Mouse (Mus musculus) monocyte, adult 5-6 weeks (primary cell): ENCODE results near the gene Atrnl1. TPM values are rescaled to one million over a fixed set of nuclear protein-coding genes. Genes with fewer than 3 reads are reported as not detected.

Experiments used
- ATAC-seq: fragments of 153-309, 156-312 bp; replicated peaks from 2 replicates; pipeline ENCODE4 v1.8.0; 2017; ENCODE audit warnings: mild to moderate bottlenecking; ENCODE audit not compliant: low TSS enrichment, insufficient number of reproducible peaks, severe bottlenecking, poor library complexity, low FRiP score
- total RNA-seq: library from RNA; stranded (forward); fragments of 200-1000, 200-491, 200-594 nt; gene quantifications from 3 replicates; pipeline ENCODE4 v1.2.3, GENCODE M21; 2017

Atrnl1 gene
- total RNA-seq, 1 experiment from 2014 or later = 1.0 TPM

GRCm38 (mm10) chr19:57985918-57986900, 375.4 kb downstream of the Atrnl1 start:
- ATAC-seq = no peak

DNA sequence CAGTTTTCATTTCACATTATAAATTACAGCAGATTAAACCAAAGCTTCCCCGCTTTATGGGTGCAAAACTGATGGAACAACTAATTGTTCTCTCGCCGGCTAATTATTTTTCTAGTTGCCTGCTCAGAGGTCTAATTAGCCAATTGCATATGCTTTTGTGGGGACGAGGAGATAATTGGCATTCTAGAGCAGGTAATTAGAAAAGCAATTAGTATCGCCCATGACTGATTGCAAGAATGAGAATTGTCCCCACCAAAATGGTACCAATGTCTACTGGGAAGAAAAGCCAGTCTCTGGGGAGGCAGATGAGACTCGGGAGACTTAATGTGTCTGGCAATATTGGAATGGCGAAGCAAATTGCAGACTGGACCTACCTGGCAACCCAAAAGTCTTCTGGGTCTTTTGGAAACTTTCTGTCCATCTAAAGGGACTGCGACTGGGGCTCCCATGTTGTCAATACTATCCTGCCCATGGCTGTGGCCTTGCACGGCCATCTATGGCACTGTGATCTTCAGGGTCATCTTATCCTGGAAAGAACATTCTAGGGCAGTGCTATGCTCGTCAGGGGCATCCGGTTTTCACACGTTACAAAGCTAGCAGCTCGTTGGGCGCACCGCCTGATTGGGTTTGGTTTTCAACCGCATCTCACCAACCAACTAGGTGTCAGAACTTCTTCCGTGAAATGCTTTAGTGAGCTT, 377.0 kb downstream of the Atrnl1 start:
- ATAC-seq = no peak

DNA sequence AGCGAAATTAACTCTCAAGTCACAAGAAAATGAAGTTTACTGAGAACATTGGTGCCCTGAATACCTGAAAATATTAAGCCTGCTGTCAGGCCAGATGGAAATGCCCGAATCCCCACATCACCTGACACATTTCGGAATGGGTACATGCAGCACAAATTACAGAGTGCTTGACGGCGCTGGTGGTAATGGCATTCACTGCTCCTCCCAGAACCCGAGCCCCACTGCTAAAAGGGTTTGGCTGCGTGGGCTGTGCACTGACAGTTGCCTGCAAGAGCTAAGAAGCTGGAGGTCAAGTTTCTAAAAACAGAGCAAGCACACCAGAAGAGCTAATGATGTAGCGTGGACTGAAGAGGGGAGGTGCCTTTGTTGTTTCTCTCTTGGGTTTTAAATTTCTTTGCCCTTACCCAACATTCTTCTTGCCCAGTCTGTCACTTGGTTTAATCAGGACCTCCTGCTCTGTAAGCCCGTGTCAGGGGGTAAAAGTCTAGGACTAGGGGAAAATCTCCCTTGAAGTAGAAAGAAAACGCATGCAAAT, 377.8 kb downstream of the Atrnl1 start:
- ATAC-seq = no peak

DNA sequence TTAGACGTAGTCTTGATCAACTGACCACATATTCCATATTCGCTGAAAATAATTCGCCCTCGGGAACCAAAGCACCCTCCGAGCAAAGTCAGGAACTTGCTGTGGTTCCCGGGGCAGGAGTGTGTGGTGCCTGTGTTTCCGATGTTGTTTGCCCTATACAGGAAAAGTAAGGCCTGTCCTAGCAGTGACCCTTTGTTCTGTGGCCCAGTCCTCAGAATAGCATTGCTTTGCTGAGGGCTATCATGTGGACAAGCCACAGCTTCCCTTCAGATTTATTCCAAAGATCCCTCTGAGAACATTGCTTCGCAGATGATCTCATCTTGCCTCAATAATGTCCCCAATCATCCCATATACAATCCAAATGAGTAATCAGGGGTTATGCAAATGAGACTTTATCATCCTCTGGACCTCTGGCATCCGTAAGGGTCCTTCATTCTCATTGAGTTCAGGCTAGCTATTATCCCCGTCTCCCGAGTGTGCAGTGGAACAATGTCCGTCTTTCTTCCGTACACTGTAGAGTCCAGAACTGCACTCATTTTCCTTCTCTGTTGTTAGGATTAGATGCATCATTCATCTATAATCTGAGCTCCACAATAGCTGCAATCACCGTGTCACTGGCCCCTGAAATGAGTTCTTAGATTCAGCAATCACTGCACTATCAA, 380.4 kb downstream of the Atrnl1 start:
- no peak for ATAC-seq

- ATAC-seq = peak; percentile 29; the same call in 1 of the 2 replicates
Measured at GRCm38 (mm10) chr19:57994174-57994833, 383.5 kb downstream of the Atrnl1 start.

- no peak for ATAC-seq
Measured at GRCm38 (mm10) chr19:57995015-57995414, 384.2 kb downstream of the Atrnl1 start.

DNA sequence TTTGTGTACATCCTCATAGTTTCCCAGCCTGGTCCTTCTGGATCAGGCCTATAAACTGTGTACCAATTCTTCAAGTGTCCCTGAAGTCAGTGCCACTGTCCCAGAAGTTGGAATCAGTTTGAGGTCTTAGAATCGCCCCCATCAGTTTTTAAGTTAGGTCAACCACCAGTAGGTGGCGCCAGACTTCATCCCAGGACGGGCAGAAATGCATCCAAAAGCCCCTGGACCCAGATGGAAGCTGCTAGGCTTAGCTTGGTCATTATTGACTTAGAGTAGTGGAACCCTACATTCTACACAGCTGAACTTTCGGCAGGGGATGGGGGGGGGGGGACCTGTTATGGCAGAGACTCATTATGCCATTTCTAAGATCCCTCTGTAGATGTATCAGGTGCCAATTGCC, 387.1 kb downstream of the Atrnl1 start:
- ATAC-seq = no peak

GRCm38 (mm10) chr19:58011636-58012035, 400.8 kb downstream of the Atrnl1 start:
- no peak for ATAC-seq

DNA sequence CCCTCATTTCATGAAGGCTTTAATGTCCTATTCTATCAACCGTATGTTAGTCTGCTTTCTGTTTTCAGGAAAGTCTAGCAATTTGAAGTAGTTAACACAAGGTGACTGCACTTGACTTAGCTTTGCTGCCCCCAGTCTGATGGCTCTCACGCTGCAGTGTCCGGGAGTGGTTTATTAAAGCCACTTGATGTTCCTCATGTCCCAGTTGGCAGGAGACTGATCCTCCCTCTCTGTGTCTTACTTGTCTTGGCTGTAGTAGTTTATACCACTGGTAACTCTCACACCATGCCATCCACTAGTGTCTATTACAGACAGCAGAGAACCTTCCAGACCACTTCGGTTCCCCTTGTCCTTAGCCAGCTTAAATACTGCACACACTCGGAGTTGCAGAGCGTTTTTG, 404.9 kb downstream of the Atrnl1 start:
- ATAC-seq = no peak

- ATAC-seq = no peak
Measured at GRCm38 (mm10) chr19:58016561-58017453, 406.0 kb downstream of the Atrnl1 start.

DNA sequence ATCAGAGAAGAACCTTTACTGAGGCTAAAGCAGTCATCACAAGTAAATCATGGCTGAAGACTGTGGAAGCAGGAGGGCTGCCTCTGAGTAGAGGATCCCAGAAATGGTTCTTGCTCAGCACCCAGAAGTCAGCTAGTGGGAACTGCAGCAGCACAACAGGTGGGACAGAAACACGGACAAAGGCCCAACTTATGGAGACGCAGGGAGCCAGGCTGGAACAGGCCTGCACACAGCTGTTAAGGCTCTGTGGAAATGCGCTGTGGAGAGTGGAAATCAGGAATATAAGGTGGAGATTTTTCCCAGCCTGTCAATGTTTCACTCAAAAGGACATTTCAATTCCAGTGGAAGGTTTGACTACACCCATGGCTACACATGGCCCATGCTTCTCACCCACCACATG, 406.6 kb downstream of the Atrnl1 start:
- ATAC-seq = no peak

DNA sequence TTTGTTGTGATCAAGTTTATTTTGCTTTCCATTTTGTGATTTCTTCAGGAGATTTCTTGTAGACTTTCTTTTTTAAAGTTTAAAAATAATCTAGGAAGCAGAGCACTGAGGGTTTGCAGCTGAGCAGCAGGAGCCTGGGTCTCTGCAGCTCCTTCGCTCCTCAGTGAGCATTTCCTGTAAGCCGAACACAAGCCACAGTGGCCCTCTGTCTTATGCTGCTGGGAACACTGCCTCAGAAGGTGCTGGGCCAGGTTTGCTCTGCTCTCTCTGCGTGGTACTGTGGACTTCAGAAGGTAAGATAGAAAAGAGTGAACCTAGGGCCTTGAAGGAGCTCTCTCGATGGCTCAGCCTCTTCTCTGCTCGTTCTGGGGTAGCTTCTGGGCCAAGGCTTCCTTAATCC, 407.9 kb downstream of the Atrnl1 start:
- ATAC-seq = no peak

DNA sequence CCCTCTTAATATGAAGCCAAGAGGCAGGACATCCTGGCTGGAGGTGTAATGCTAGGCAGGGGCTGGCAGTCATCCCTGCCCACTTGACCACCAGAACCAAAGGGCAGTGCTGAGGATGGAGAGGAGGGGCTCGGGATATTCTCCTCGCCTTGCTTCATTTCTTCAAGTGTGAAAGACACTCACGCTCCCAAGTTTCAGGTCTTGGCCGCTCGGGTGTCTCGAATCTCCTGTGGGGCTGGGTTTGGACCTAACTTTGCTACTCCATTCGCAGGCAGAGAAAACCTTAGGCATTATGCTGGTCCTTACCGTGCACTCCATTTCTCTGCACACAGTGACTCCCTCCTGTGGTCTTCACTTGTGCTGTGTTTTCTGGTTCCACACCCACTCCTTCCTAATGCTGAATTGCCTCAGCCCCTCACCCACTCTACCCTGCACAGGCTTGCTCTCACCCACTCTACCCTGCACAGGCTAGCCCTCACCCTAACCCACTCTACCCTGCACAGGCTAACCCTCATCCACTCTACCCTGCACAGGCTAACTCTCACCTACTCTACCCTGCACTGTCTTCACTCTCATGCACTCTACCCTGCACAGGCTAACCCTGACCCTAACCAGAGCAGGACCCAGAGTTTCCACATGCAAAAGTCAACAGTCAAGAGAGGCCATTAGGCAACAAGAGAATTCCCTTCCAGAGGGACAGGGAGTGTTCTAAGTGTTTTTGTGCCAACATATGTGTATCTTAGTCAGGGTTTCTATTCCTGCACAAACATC, 410.9 kb downstream of the Atrnl1 start:
- no peak for ATAC-seq

DNA sequence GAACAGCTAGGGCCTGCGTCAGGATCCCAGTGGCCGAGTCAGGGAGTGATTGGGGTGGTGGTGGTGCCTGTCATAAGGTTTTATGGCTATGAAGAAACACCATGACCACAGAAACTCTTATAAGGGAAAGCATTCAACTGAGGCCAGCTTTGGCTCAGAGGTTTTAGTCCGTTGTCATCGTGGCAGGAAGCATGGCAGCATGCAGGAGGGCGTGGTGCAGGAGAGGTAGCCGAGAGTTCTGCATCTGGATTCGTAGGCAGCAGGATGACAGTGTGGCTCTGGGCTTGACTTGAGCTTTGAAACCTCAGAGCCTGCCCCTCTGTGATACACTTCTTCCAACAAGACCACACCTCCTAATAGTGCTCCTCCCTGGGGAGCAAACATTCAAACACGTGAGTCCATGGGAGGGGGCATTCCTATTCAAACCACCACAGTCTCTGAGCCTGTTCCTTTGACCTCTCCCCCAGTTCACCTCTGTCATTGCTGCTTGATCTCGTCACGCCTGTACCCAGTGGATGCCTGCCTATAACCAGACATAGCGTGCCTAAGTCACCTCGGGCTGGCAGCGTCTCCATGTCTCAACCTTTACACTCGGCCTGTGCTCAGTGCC, 412.5 kb downstream of the Atrnl1 start:
- no peak for ATAC-seq

GRCm38 (mm10) chr19:58025053-58025452, 414.2 kb downstream of the Atrnl1 start:
- ATAC-seq = no peak

DNA sequence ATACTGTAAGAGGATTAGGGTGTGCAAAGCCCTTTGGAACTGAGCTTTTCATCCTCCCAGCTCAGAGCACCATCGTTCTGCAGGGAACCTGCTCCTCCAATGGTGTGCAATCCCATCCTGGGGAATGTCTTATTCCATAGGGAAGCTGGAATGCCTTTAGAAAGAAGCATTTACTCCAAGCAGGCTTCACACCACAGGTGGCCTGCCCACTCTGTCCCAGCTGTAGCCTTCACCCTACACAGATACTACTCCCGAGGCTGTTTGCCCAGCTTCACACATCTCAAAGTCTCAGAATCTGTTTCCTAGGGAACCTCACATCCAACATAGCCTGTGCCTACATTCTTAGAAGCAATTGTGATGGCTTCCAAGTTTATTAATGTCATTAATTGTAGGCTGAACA, 418.8 kb downstream of the Atrnl1 start:
- no peak for ATAC-seq

DNA sequence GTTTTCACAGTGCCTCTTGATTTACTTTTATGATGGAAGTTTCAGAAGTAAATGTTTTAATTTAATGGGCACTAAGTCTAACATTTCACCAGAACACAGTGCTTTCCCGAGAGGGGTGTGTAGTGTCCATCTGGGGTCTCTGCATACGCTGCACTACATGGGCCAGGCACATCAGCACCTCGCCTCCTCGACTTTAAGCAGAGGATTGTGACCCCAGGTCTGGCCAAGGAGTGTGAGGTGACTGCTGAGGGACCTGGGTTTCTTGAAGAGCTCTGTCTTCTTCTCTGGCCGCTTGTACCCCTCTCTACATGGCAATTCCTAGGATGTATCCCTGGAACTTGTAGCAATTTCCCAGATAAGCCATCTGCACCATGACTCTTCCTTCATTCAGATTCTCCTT, 422.4 kb downstream of the Atrnl1 start:
- ATAC-seq = no peak
